Mouse (Mus musculus): ENCODE measurements around the gene Rgs8. TPM values are rescaled to one million over a fixed set of nuclear protein-coding genes. Genes with fewer than 3 reads are reported as not detected.

Gene Rgs8
- polyA plus RNA-seq, 1 experiment = 0.10 TPM

DNA sequence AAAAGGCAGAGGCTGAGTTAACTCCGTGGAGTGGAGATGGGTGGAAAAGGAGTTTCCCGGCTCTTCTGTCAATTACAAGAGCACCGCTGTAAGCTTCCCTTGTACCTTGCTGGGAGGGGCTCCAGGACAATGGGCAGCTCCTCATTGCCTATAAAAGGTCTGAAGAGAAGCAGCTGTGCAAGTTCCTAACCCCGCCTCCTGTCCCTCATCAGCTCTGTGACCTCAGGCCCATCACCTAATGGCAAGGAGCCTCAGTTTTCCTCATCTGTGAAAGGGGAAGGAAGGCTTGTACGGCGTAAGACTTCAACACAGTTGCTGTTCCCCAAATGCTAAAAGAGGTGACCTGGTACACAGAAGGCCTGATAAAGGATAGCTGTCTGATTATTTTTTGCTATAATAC lies 24.8 kb downstream of the Rgs8 start:
- H3K4me1 ChIP-seq (ENCODE audit: control insufficient read depth, insufficient read depth, low read length) = peaks cover 2% of the 10 kb centered on the region
- no peak overlapping the region for H3K4me3 ChIP-seq (ENCODE audit: low read depth, low read length)
- no peaks in the 10 kb centered on the region for H3K36me3 ChIP-seq (ENCODE audit: control insufficient read depth, insufficient read depth, low read length, poor library complexity, severe bottlenecking)
- H3K9me3 ChIP-seq (replicated peaks; ENCODE audit: control insufficient read depth, insufficient read depth, low read length, poor library complexity, severe bottlenecking) = no peaks in the 10 kb centered on the region
- H3K27me3 ChIP-seq (ENCODE audit: control insufficient read depth, insufficient read depth, low read length, poor library complexity, severe bottlenecking) = no peaks in the 10 kb centered on the region
- TF ChIP-seq POLR2A (IDR thresholded peaks at IDR 0.05; ENCODE audit: insufficient read depth, low read length) (no peak), EP300 (IDR thresholded peaks at IDR 0.05; ENCODE audit: insufficient read depth, low read depth, low read length) (0 out of 2 replicates have a peak, but pooled peaks have one; percentile 46)
- no peak overlapping the region for H3K27ac ChIP-seq (ENCODE audit: insufficient read depth, low read length)
- no peak overlapping the region for H3K9ac ChIP-seq (ENCODE audit: low read depth, poor library complexity, severe bottlenecking)

DNA sequence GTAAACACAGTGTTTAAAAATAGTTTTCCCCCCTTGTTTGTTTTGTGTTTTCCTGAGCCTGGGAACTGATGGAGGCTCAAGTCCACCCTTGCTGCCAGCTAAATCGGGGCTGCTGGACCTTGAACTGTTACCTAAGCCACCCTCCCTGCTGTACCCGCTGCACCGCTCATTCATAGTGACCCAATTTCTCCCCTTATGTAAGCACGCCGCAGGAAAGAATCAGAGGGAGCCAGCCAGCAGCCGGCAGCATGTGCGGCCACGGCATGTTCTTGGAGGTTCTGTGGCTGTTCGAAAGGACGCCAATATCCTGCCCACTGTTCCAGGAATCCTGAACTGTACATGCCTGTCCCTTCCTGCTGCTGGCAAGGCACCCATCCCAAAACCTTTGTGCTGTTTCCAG lies 26.3 kb downstream of the Rgs8 start:
- Histone ChIP-seq H3K9ac (ENCODE audit: low read depth, poor library complexity, severe bottlenecking) (no peak overlapping the region), H3K27ac (ENCODE audit: insufficient read depth, low read length) (no peak overlapping the region), H3K27me3 (ENCODE audit: control insufficient read depth, insufficient read depth, low read length, poor library complexity, severe bottlenecking) (no peaks in the 10 kb centered on the region), H3K36me3 (ENCODE audit: control insufficient read depth, insufficient read depth, low read length, poor library complexity, severe bottlenecking) (no peaks in the 10 kb centered on the region), H3K4me1 (ENCODE audit: control insufficient read depth, insufficient read depth, low read length) (peaks cover 2% of the 10 kb centered on the region), H3K9me3 (replicated peaks; ENCODE audit: control insufficient read depth, insufficient read depth, low read length, poor library complexity, severe bottlenecking) (no peaks in the 10 kb centered on the region), H3K4me3 (ENCODE audit: low read depth, low read length) (no peak overlapping the region)
- TF ChIP-seq CTCF (IDR thresholded peaks at IDR 0.05; ENCODE audit: low read depth, low read length) = no peak
- no peak for TF ChIP-seq EP300 (IDR thresholded peaks at IDR 0.05; ENCODE audit: insufficient read depth, low read depth, low read length)
- no peak for TF ChIP-seq POLR2A (IDR thresholded peaks at IDR 0.05; ENCODE audit: insufficient read depth, low read length)

DNA sequence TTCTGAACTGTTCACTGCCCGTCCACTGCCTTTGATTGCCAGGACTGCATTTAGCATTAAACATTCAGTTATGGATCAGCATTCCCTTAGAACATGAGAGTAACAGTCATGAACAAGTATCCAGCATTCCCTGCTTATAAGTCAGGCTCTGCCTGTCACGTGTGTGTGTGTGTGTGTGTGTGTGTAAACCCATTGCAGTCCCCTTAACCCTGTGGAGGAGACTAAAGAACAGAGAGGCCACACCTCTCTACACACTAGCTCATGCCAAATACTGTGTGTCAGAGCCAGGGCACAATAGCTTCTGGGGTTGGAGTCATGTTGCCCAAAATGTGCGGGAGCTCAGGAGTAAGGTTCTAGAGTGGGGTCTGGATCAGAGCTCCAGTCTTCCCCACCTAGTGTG lies 26.8 kb downstream of the Rgs8 start:
- TF ChIP-seq EP300 (IDR thresholded peaks at IDR 0.05; ENCODE audit: insufficient read depth, low read depth, low read length) = no peak
- Histone ChIP-seq H3K4me1 (ENCODE audit: control insufficient read depth, insufficient read depth, low read length) (peaks cover 2% of the 10 kb centered on the region), H3K9me3 (replicated peaks; ENCODE audit: control insufficient read depth, insufficient read depth, low read length, poor library complexity, severe bottlenecking) (no peaks in the 10 kb centered on the region), H3K27me3 (ENCODE audit: control insufficient read depth, insufficient read depth, low read length, poor library complexity, severe bottlenecking) (no peaks in the 10 kb centered on the region), H3K36me3 (ENCODE audit: control insufficient read depth, insufficient read depth, low read length, poor library complexity, severe bottlenecking) (no peaks in the 10 kb centered on the region), H3K4me3 (ENCODE audit: low read depth, low read length) (peak overlapping the region; percentile 1; the same call in 1 of the 2 replicates), H3K9ac (ENCODE audit: low read depth, poor library complexity, severe bottlenecking) (no peak overlapping the region), H3K27ac (ENCODE audit: insufficient read depth, low read length) (no peak overlapping the region)

DNA sequence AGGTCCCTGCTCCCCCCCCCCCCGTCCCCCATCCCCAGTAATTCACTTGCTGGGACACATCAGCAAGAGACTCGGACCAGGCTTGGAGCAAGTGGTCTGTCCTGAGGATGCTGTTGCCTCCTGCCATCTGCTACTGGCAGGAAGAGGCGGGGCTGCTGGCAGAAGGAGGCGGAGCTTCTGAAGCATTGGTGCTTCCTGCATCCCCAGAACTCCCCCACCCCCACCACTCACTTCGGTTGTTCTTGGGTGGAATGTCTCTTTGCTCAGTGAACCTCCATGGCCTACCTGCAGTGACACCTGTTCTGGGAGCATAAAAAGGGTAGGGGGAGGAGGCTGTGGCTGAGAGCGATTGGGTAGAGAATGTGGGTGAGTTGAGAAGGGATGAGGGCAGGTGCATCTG lies 27.5 kb downstream of the Rgs8 start:
- peak overlapping the region; percentile 59 for H3K4me3 ChIP-seq (ENCODE audit: low read depth, low read length)
- H3K27me3 ChIP-seq (ENCODE audit: control insufficient read depth, insufficient read depth, low read length, poor library complexity, severe bottlenecking) = no peaks in the 10 kb centered on the region

DNA sequence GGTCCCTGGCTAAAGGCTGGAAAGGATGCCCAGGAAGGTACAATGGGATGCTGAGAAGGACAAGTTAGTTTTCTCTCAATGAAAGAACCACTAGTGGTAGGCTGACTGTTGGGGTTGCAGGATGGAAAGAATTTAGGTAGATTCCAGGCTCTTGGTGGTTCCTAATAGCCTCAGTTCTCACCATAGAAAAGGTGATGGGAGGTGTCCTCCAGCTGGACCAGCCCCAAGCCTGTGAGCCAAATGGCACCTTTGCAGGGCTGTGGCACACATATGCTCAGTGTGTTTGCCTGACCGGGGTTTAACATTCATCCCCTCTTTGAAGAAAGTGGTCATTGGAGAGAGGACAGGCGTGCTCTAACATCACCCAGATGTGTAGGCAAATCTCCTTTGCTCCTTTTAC lies 28.2 kb downstream of the Rgs8 start:
- no peaks in the 10 kb centered on the region for H3K36me3 ChIP-seq (ENCODE audit: control insufficient read depth, insufficient read depth, low read length, poor library complexity, severe bottlenecking)
- no peak overlapping the region for H3K4me3 ChIP-seq (ENCODE audit: low read depth, low read length)
- no peak for TF ChIP-seq CTCF (IDR thresholded peaks at IDR 0.05; ENCODE audit: low read depth, low read length)
- no peak for TF ChIP-seq POLR2A (IDR thresholded peaks at IDR 0.05; ENCODE audit: insufficient read depth, low read length)
- H3K4me1 ChIP-seq (ENCODE audit: control insufficient read depth, insufficient read depth, low read length) = peaks cover 2% of the 10 kb centered on the region
- no peak overlapping the region for H3K9ac ChIP-seq (ENCODE audit: low read depth, poor library complexity, severe bottlenecking)
- no peaks in the 10 kb centered on the region for H3K9me3 ChIP-seq (replicated peaks; ENCODE audit: control insufficient read depth, insufficient read depth, low read length, poor library complexity, severe bottlenecking)
- no peaks in the 10 kb centered on the region for H3K27me3 ChIP-seq (ENCODE audit: control insufficient read depth, insufficient read depth, low read length, poor library complexity, severe bottlenecking)
- H3K27ac ChIP-seq (ENCODE audit: insufficient read depth, low read length) = no peak overlapping the region

More for the DNA sequence above, 27.5 kb downstream of the Rgs8 start:
- Histone ChIP-seq H3K4me1 (ENCODE audit: control insufficient read depth, insufficient read depth, low read length) (peaks cover 2% of the 10 kb centered on the region), H3K9me3 (replicated peaks; ENCODE audit: control insufficient read depth, insufficient read depth, low read length, poor library complexity, severe bottlenecking) (no peaks in the 10 kb centered on the region), H3K9ac (ENCODE audit: low read depth, poor library complexity, severe bottlenecking) (no peak overlapping the region), H3K27ac (ENCODE audit: insufficient read depth, low read length) (no peak overlapping the region), H3K36me3 (ENCODE audit: control insufficient read depth, insufficient read depth, low read length, poor library complexity, severe bottlenecking) (no peaks in the 10 kb centered on the region)
- no peak for TF ChIP-seq EP300 (IDR thresholded peaks at IDR 0.05; ENCODE audit: insufficient read depth, low read depth, low read length)
- no peak for TF ChIP-seq POLR2A (IDR thresholded peaks at IDR 0.05; ENCODE audit: insufficient read depth, low read length)
- no peak for TF ChIP-seq CTCF (IDR thresholded peaks at IDR 0.05; ENCODE audit: low read depth, low read length)

DNA sequence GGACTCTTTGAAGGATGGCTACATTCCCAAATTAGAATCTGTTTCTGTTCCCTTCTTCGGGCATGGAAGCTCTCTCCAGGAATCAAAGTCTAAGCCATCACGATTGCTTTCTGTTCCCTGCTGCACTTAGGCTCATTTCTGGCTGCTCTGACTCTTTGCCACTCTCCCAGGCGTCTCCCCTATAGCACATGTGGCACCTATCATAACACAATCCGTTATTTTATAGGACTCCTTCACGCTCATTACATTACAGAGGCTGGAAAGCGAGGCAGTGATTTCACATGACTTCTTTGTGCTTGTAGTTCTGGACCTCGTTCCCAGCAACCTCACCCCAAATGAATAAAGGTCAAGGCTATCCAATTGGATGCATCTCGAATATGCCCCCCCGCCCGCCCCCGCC lies 30.4 kb downstream of the Rgs8 start:
- Histone ChIP-seq H3K27ac (ENCODE audit: insufficient read depth, low read length) (no peak overlapping the region), H3K9me3 (replicated peaks; ENCODE audit: control insufficient read depth, insufficient read depth, low read length, poor library complexity, severe bottlenecking) (no peaks in the 10 kb centered on the region), H3K4me3 (ENCODE audit: low read depth, low read length) (no peak overlapping the region), H3K9ac (ENCODE audit: low read depth, poor library complexity, severe bottlenecking) (no peak overlapping the region), H3K36me3 (ENCODE audit: control insufficient read depth, insufficient read depth, low read length, poor library complexity, severe bottlenecking) (no peaks in the 10 kb centered on the region), H3K27me3 (ENCODE audit: control insufficient read depth, insufficient read depth, low read length, poor library complexity, severe bottlenecking) (no peaks in the 10 kb centered on the region), H3K4me1 (ENCODE audit: control insufficient read depth, insufficient read depth, low read length) (peaks cover 2% of the 10 kb centered on the region)
- no peak for TF ChIP-seq EP300 (IDR thresholded peaks at IDR 0.05; ENCODE audit: insufficient read depth, low read depth, low read length)
- TF ChIP-seq CTCF (IDR thresholded peaks at IDR 0.05; ENCODE audit: low read depth, low read length) = no peak
- TF ChIP-seq POLR2A (IDR thresholded peaks at IDR 0.05; ENCODE audit: insufficient read depth, low read length) = no peak
